20 mouse cellular contexts compared by ENCODE assay signal in the genomic region with DNA sequence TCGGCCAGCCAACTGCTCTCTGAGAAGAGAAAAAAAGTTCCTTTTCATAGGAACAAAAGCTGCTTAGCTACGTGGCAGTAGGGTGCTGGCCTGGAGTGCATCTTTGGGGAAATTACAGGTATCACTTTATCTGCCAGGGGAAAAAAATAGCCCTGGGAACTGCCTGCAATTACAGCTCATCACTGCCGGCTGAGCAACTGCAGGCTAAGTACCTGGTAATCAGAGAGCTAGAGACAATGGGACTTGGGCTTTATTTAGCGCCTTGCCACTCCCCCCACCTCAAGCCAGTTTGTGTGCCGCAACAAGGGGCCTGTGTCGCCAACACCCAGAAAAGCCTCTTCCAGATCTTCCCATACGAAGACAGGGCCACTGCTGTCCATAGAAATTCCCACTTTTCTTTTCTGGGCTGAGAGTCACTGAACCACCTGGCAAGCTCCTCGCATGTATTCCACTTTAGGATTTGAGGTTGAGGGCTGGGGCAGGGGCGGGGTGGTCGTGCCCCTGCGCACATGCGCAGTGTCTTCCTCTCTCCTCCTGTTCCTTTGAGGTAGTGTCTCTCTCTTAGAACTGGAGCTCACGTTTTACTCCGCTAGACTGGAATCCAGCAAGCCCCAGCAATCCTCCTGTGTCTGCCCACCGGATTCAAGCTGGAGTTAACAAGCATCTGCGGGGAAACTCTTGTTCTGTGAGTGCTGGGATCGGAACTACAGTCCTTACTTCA. TPM values are rescaled to one million over a fixed set of nuclear protein-coding genes. Genes with fewer than 3 reads are reported as not detected.
DNase-seq lines count a peak whose midpoint lies in the region; ATAC-seq lines count a peak whose summit lies in the region.
"Had no signal": no experiment of that assay in that cellular context is flagged by ENCODE, and none has a peak within 500 bp of the region (broad histone marks: within the 10 kb centered on the region; RNA-seq: fewer than 3 reads in every experiment).

No protein-coding gene starts in this region.

- H3K4me1 ChIP-seq in forebrain, embryonic 12.5 days = peaks cover 7% of the 10 kb centered on the region; the same call in 1 of the 2 replicates
- H3K4me1 ChIP-seq in forebrain, embryonic 16.5 days (replicated peaks; ENCODE audit: control insufficient read depth, insufficient read depth, low read length) = no peaks in the 10 kb centered on the region
- H3K4me1 ChIP-seq in heart, embryonic 14.5 days (ENCODE audit: control insufficient read depth in 2 of 2, insufficient read depth in 2 of 2, low read length in 2 of 2) = peaks cover 4 to 7% of the 10 kb centered on the region in 2 experiments; a peak in 1 of 4 replicates
- no peaks in the 10 kb centered on the region for H3K4me1 ChIP-seq in embryonic facial prominence, embryonic 14.5 days (ENCODE audit: control insufficient read depth, insufficient read depth, low read length)
- no peaks in the 10 kb centered on the region for H3K4me1 ChIP-seq in midbrain, embryonic 16.5 days (ENCODE audit: control insufficient read depth, insufficient read depth, low read length)
- H3K4me1 ChIP-seq: hindbrain, embryonic 12.5 days; midbrain, embryonic 15.5 days had no signal

- H3K4me2 ChIP-seq in forebrain, embryonic 12.5 days = peak overlapping the region; percentile 11; the same call in 1 of the 2 replicates
- H3K4me2 ChIP-seq in forebrain, embryonic 16.5 days (ENCODE audit: low read length) = no peak overlapping the region
- H3K4me2 ChIP-seq in heart, embryonic 14.5 days (ENCODE audit: low read length) = peak overlapping the region; percentile 38
- no peak overlapping the region for H3K4me2 ChIP-seq in embryonic facial prominence, embryonic 14.5 days (ENCODE audit: low read depth, low read length)
- H3K4me2 ChIP-seq in midbrain, embryonic 16.5 days (ENCODE audit: low read length) = no peak overlapping the region
- H3K4me2 ChIP-seq: hindbrain, embryonic 12.5 days; midbrain, embryonic 15.5 days had no signal

- H3K9ac ChIP-seq in forebrain, embryonic 12.5 days = no peak overlapping the region
- no peak overlapping the region for H3K9ac ChIP-seq in forebrain, embryonic 16.5 days (replicated peaks; ENCODE audit: low read depth, low read length)
- H3K9ac ChIP-seq in heart, embryonic 14.5 days (ENCODE audit: low read length) = no peak overlapping the region
- no peak overlapping the region for H3K9ac ChIP-seq in embryonic facial prominence, embryonic 14.5 days (ENCODE audit: low read depth, low read length)
- H3K9ac ChIP-seq in midbrain, embryonic 16.5 days (ENCODE audit: low read depth, low read length) = no peak overlapping the region
- H3K9ac ChIP-seq: hindbrain, embryonic 12.5 days; midbrain, embryonic 15.5 days had no signal

- WGBS in forebrain, embryonic 12.5 days = 33% methylated on average over 17 of the region's 17 CpGs
- WGBS in forebrain, embryonic 16.5 days = 33% methylated on average over 17 of the region's 17 CpGs
- 38% methylated on average over 17 of the region's 17 CpGs for WGBS in heart, embryonic 14.5 days
- 47% methylated on average over 17 of the region's 17 CpGs for WGBS in embryonic facial prominence, embryonic 14.5 days
- WGBS in midbrain, embryonic 16.5 days = 41% methylated on average over 17 of the region's 17 CpGs

- DNase-seq in heart, adult 11 months = no peak
- peak; percentile 71 for DNase-seq in embryonic facial prominence, embryonic 14.5 days (ENCODE audit: low spot score)
- DNase-seq in adrenal gland, postnatal 4 days (ENCODE audit: low spot score in 2 of 2) = no peak
- DNase-seq: adrenal gland, postnatal 25 days; cerebellum, adult 11-12 months; cerebellum, postnatal 10 days; heart, postnatal 10 days; kidney, postnatal 25 days; layer of hippocampus, postnatal 36 days had no signal

- no peaks in the 10 kb centered on the region for H3K27me3 ChIP-seq in forebrain, embryonic 12.5 days
- no peaks in the 10 kb centered on the region for H3K27me3 ChIP-seq in forebrain, embryonic 16.5 days (replicated peaks; ENCODE audit: control insufficient read depth, insufficient read depth, low read length)
- no peaks in the 10 kb centered on the region for H3K27me3 ChIP-seq in heart, embryonic 14.5 days (ENCODE audit: control insufficient read depth, insufficient read depth, low read length)
- H3K27me3 ChIP-seq in embryonic facial prominence, embryonic 14.5 days (replicated peaks; ENCODE audit: control insufficient read depth, insufficient read depth, low read length) = no peaks in the 10 kb centered on the region
- H3K27me3 ChIP-seq in midbrain, embryonic 16.5 days (ENCODE audit: control insufficient read depth, insufficient read depth, low read depth, low read length) = no peaks in the 10 kb centered on the region
- H3K27me3 ChIP-seq: hindbrain, embryonic 12.5 days; midbrain, embryonic 15.5 days had no signal

- H3K4me3 ChIP-seq in forebrain, embryonic 12.5 days (replicated peaks) = no peak overlapping the region
- no peak overlapping the region for H3K4me3 ChIP-seq in forebrain, embryonic 16.5 days (replicated peaks; ENCODE audit: low read length)
- no peak overlapping the region for H3K4me3 ChIP-seq in heart, embryonic 14.5 days (ENCODE audit: control insufficient read depth in 1 of 2, insufficient read depth in 1 of 2, low read depth in 1 of 2, low read length in 2 of 2)
- H3K4me3 ChIP-seq in embryonic facial prominence, embryonic 14.5 days (ENCODE audit: low read depth, low read length) = no peak overlapping the region
- no peak overlapping the region for H3K4me3 ChIP-seq in midbrain, embryonic 16.5 days (ENCODE audit: low read depth, low read length)
- H3K4me3 ChIP-seq: hindbrain, embryonic 12.5 days; layer of hippocampus, adult 2 months; midbrain, embryonic 15.5 days; myocyte had no signal

- no peaks in the 10 kb centered on the region for H3K9me3 ChIP-seq in forebrain, embryonic 12.5 days
- no peaks in the 10 kb centered on the region for H3K9me3 ChIP-seq in forebrain, embryonic 16.5 days (ENCODE audit: control insufficient read depth, low read length)
- no peaks in the 10 kb centered on the region for H3K9me3 ChIP-seq in heart, embryonic 14.5 days (ENCODE audit: control insufficient read depth, low read length)
- no peaks in the 10 kb centered on the region for H3K9me3 ChIP-seq in embryonic facial prominence, embryonic 14.5 days (ENCODE audit: control insufficient read depth, low read length)
- no peaks in the 10 kb centered on the region for H3K9me3 ChIP-seq in midbrain, embryonic 16.5 days (replicated peaks; ENCODE audit: control insufficient read depth, low read length, poor library complexity, severe bottlenecking)
- H3K9me3 ChIP-seq: hindbrain, embryonic 12.5 days; midbrain, embryonic 15.5 days had no signal

- 0 out of 2 replicates have a peak overlapping the region, but pooled peaks have one; percentile 31 for H3K27ac ChIP-seq in forebrain, embryonic 12.5 days
- H3K27ac ChIP-seq in forebrain, embryonic 16.5 days (ENCODE audit: low read length) = no peak overlapping the region
- H3K27ac ChIP-seq in heart, embryonic 14.5 days (replicated peaks in 1 of 2; ENCODE audit: control insufficient read depth in 1 of 2, insufficient read depth in 1 of 2, low read depth in 2 of 2, low read length in 2 of 2) = no peak overlapping the region
- H3K27ac ChIP-seq in embryonic facial prominence, embryonic 14.5 days (replicated peaks; ENCODE audit: low read depth, low read length) = no peak overlapping the region
- H3K27ac ChIP-seq in midbrain, embryonic 16.5 days (ENCODE audit: low read length) = no peak overlapping the region
- H3K27ac ChIP-seq: hindbrain, embryonic 12.5 days; layer of hippocampus, adult 2 months; macrophage; midbrain, embryonic 15.5 days; stomach, postnatal 0 days had no signal

- H3K36me3 ChIP-seq in forebrain, embryonic 12.5 days (replicated peaks) = no peaks in the 10 kb centered on the region
- H3K36me3 ChIP-seq in forebrain, embryonic 16.5 days (ENCODE audit: control insufficient read depth, insufficient read depth) = no peaks in the 10 kb centered on the region
- H3K36me3 ChIP-seq in heart, embryonic 14.5 days (ENCODE audit: control insufficient read depth, insufficient read depth, low read length) = no peaks in the 10 kb centered on the region
- no peaks in the 10 kb centered on the region for H3K36me3 ChIP-seq in embryonic facial prominence, embryonic 14.5 days (ENCODE audit: control insufficient read depth, insufficient read depth, low read length)
- no peaks in the 10 kb centered on the region for H3K36me3 ChIP-seq in midbrain, embryonic 16.5 days (ENCODE audit: control insufficient read depth, insufficient read depth, low read length)
- H3K36me3 ChIP-seq: hindbrain, embryonic 12.5 days; midbrain, embryonic 15.5 days had no signal

- ATAC-seq in forebrain, embryonic 12.5 days (ENCODE audit: low FRiP score) = no peak
- ATAC-seq in forebrain, embryonic 16.5 days = no peak
- no peak for ATAC-seq in heart, embryonic 14.5 days (ENCODE audit: insufficient number of reproducible peaks, insufficient read depth, low FRiP score, low read depth)
- peak; percentile 85; the same call in 1 of the 2 replicates for ATAC-seq in embryonic facial prominence, embryonic 14.5 days (ENCODE audit: low read depth)
- ATAC-seq in midbrain, embryonic 16.5 days = no peak
- ATAC-seq: intestine, postnatal 0 days; midbrain, embryonic 15.5 days had no signal

RNA-seq across cellular contexts. Expression of a gene that starts 49.5 kb away (rescaled TPM):
- polyA plus RNA-seq in forebrain, embryonic 12.5 days (2016; fragmentation: Nextera tagmentation; extraction: Ambion mirVana) = 859 and 942 TPM in 2 replicates
- 637 and 697 TPM in 2 replicates for polyA plus RNA-seq in forebrain, embryonic 16.5 days (2015; fragmentation: Nextera tagmentation; extraction: Ambion mirVana)
- 703 and 745 TPM in 2 replicates for polyA plus RNA-seq in heart, embryonic 14.5 days (2014; fragmentation: Nextera tagmentation; extraction: Ambion mirVana)
- polyA plus RNA-seq in embryonic facial prominence, embryonic 14.5 days (2014; fragmentation: Nextera tagmentation; extraction: Ambion mirVana) = 1,079 and 1,191 TPM in 2 replicates
- polyA plus RNA-seq in midbrain, embryonic 16.5 days (2015; fragmentation: Nextera tagmentation; extraction: Ambion mirVana) = 641 and 649 TPM in 2 replicates
- 1,000 to 10,000 TPM; 1,445 to 1,502 TPM for total RNA-seq in adrenal gland, postnatal 4 days (2021)

RNA-seq across cellular contexts. Expression of a gene that starts 56.4 kb away (rescaled TPM):
- 11.8 and 13.0 TPM in 2 replicates for polyA plus RNA-seq in forebrain, embryonic 12.5 days (2016; fragmentation: Nextera tagmentation; extraction: Ambion mirVana)
- 25.1 and 27.5 TPM in 2 replicates for polyA plus RNA-seq in forebrain, embryonic 16.5 days (2015; fragmentation: Nextera tagmentation; extraction: Ambion mirVana)
- polyA plus RNA-seq in heart, embryonic 14.5 days (2014; fragmentation: Nextera tagmentation; extraction: Ambion mirVana) = 7.9 and 8.6 TPM in 2 replicates
- polyA plus RNA-seq in embryonic facial prominence, embryonic 14.5 days (2014; fragmentation: Nextera tagmentation; extraction: Ambion mirVana) = 37.7 and 41.1 TPM in 2 replicates
- polyA plus RNA-seq in midbrain, embryonic 16.5 days (2015; fragmentation: Nextera tagmentation; extraction: Ambion mirVana) = 29.2 and 30.9 TPM in 2 replicates
- 100 to 1,000 TPM; 108 to 113 TPM for total RNA-seq in adrenal gland, postnatal 4 days (2021)

Comparison
In these comparisons a context has a peak if more than half of its experiments do, and no peak if none do; other contexts are left out.
1. H3K4me2 ChIP-seq: peak in forebrain, embryonic 12.5 days (single experiment) and heart, embryonic 14.5 days (single experiment); none in forebrain, embryonic 16.5 days (single experiment), embryonic facial prominence, embryonic 14.5 days (single experiment) and midbrain, embryonic 16.5 days (single experiment).